Mouse (Mus musculus) layer of hippocampus, adult 9-10 months (tissue): ENCODE results near the gene Pstk.
A peak's percentile ranks its signal among the peaks of the same experiment; 100 is the strongest.
"Not testable (repeated sequence)": the region's sequence is repeated elsewhere in the genome, so short reads cannot be mapped to it uniquely, and the experiment has no call there.

ENCODE experiments used
- DNase-seq: peaks from one replicate; pipeline ENCODE4 v3.0.0; 2022; ENCODE audit warnings: low spot score

Pstk gene

GRCm38 (mm10) chr7:131370648-131371469 is at the start of gene Pstk:
Pstk (plus strand) TSS chr7:131371141.
- DNase-seq = peak; percentile 83

DNA sequence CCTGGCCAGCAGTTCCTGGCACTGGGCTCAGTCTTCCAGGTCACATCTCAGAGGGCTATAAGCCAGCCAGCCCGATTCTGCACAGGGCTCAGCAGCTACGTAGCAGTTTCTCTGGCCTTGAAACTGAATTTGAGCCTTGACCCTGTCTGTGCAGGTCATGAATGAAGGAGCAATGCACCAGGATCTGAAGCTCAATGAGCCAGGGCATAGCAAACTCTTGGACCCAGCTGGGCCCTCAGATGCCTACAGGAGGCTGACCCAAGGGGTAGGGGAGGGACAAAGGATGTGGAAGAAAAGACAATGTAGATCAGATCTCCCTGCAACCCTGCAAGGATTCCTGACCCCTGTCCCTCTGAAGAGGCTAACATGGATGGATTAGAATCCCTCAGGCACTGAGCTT is 48.7 kb upstream of the Pstk start, which contains the start of gene Cuzd1:
Gene Cuzd1, minus strand, starts transcription at position 101 of the 400 bp plus-strand sequence.
- no peak for DNase-seq

DNA sequence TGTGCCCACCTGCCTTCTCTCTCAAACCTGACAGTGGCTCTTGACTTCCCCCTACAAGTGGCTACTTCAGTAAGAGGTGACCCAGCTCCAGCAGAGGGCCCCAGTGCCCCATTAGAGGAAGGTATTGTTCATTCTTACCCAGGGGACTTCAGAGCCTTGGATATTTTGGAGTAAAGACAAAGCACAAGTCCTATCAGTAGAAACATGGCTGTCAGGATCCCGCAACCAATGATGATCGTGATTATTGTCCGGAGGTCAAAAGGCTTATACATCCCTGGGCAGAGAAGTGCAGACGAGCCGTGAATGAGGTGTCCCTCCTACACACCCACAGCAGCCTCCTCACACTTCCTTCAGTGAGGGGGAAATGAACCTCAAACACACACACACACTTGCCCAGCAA is 43.9 kb upstream of the Pstk start:
- DNase-seq = no peak

DNA sequence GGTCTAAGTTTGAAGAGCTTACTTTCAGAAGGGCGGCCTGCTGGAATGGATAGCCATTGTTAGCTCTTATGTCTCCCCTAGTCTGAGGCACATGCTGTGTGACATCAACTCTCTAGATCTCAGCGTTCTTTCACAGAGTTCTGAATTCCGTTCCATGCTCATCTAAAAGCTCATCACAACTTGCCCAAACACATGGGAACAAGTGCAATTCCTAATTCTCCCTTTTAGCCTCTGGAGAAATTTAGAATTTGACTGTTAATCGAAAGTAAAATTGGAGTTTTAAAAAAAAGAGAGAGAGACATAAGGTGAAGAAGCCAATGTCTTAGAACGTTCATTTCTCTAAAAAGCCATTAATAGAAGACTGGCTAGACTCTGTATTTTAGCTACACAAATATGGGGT is 41.5 kb upstream of the Pstk start, which contains the start of gene Fam24b:
Gene Fam24b, minus strand, starts transcription at position 101 of the 400 bp plus-strand sequence.
- DNase-seq = no peak

- DNase-seq = no peak
Measured at GRCm38 (mm10) chr7:131331688-131332087, 39.3 kb upstream of the Pstk start.

- DNase-seq = no peak
Measured at GRCm38 (mm10) chr7:131333564-131333963, 37.4 kb upstream of the Pstk start, which contains the start of gene Fam24a. Fam24a (plus strand) TSS chr7:131333864.

GRCm38 (mm10) chr7:131337502-131338068 is 33.4 kb upstream of the Pstk start:
- no peak for DNase-seq

DNA sequence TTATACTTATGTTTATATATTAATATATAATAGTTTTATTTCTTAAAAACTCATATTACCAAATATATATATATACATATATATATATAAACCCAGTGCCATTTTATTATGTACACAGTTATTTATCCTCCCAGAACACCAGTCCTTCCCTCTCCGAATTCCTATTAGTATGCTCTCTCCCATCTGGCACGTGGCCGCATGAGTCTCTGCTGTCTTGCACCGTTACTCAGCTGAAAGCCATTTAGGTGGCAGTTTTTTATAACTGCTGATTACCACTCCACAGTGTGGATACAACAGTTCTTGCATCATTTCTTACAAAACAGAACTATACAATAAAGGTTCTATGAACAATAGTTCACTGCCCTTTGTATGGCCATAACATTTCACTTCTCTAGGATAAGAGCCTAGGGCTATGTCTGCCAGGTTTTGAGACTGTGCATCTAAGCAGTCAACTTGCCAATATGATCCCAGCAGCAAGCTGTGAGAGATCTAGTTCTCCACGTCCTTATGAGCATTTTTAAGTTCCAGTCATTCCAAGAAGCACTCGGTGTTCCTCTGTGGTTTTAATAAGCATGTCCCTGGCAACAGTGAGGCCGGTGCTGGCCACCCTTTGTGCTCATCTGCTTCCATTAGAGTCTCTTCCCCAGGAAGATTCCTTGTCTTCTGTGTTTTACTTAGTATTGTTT is 24.9 kb upstream of the Pstk start:
- DNase-seq = no peak

DNA sequence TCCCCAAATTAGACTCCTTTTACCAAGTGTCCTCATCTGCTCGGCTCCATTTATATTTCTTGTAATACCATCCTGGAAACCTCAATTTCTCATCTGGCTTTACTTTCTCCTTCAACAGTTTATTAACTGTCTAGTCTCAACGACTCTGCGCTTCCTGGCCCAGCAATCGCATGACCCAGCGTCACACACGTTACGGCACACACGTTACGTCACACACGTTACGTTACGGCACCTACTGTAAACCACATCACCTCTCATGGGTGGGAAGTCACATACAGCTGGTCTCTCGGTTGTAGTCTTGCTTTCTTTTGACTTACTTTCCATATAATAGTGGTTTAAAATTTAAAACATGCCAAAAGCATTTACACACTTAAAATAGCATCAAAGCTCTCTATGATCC is 14.8 kb upstream of the Pstk start:
- no peak for DNase-seq

- DNase-seq = no peak
Measured at GRCm38 (mm10) chr7:131362269-131362614, 8.7 kb upstream of the Pstk start.

GRCm38 (mm10) chr7:131362615-131363300 is 8.2 kb upstream of the Pstk start, which contains the start of gene 2310057M21Rik:
2310057M21Rik (minus strand) TSS chr7:131362759.
- DNase-seq = peak; percentile 83

- DNase-seq = no peak
Measured at GRCm38 (mm10) chr7:131364131-131364530, 6.8 kb upstream of the Pstk start.

DNA sequence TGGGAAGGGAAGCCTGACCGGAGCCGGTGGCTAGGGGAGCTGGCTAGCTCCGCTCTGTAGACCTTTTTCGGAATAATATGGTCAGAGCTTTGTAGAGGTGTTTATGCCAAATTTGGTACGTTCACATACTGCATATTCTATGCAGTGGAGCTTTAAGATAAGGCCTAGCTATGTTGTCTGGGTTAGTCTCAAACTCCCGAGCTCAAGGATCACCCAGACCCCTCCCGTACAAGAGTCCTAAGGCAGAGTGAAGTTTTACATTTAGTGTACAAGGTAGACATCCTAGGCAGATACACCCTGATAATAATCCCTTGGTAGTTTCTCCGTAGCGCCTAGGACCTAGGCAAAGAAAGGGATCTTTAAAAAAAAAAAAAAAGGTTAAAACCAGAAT is 524 bp downstream of the Pstk start:
- no peak for DNase-seq

GRCm38 (mm10) chr7:131371880-131372651 is 1.1 kb downstream of the Pstk start:
- no peak for DNase-seq

DNA sequence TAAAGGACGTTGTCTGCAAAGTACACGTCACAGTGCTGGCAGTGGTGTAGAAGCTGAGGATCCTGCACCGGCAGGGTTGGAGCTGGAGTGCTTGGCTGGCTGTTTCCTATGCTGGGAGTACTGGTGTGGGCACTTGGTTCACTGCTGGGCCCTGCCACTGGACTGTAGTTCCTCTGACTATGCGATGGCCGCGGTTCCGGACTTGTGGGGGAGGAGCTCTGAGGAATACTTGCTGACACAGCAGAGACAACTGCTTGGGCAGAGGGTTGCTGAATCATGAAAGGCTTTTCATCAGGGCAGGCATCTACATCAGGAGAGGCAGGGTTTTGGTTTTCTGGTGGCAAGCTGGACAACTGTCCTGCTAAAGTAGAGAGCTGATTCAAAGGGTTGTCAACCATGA is 20.8 kb downstream of the Pstk start:
- not testable (repeated sequence) for DNase-seq

- no peak for DNase-seq
Measured at GRCm38 (mm10) chr7:131409321-131409987, 38.5 kb downstream of the Pstk start.

DNA sequence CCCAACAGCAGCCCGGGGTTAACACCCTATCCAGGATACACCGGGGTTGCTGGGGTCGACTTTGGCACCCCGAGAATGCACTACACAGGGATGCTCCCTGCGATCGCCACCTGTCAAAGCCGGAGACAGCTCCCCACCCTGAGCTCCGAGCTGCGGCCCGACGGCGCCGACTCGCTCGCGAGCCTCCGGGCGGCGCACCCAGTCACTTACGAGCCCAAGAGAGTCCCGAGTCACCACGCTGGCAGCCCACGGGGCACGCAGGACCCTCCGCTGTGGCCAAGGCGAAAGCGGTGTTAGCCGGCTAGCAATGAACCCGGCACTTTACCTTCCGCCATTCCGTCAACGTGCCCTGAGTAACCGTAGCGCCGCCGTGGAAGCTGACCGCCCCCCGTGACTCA is 39.0 kb downstream of the Pstk start:
- DNase-seq = no peak

- peak; percentile 97 for DNase-seq
Measured at GRCm38 (mm10) chr7:131410416-131411058, 39.6 kb downstream of the Pstk start, which contains the start of the genes Ikzf5 and Acadsb. Ikzf5 (minus strand) TSS chr7:131410521. Acadsb (plus strand) TSS chr7:131410601.

- DNase-seq = no peak
Measured at GRCm38 (mm10) chr7:131411221-131411940, 40.4 kb downstream of the Pstk start.

DNA sequence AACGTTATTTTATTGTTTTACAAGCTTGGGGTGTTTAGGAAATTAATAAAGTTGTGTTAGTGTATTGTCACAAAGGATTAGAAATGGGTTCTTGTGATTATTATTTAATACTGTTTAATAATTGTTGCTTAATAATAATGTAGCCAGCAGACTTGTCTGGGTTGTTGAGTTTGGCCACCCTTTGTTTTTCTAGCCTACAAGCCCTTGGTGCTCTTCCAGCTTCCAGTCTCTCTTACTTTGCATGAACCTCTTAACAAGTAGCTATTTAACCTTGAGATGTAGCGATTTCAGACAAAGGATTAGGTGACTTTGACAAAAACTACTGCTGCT is 41.0 kb downstream of the Pstk start:
- DNase-seq = no peak
